Mouse (Mus musculus): Measurements from ENCODE around the gene Ubald2. TPM values are rescaled to one million over a fixed set of nuclear protein-coding genes. Genes with fewer than 3 reads are reported as not detected.
"Not testable (repeated sequence)": the region's sequence is repeated elsewhere in the genome, so short reads cannot be mapped to it uniquely, and the experiment has no call there.

The Ubald2 gene
- polyA plus RNA-seq, 1 experiment from 2014 or later = 81.9 TPM

GRCm38 (mm10) chr11:116459786-116460185 is 25.9 kb downstream of the Ubald2 start:
- DNase-seq (ENCODE audit: low spot score) = no peak

- DNase-seq (ENCODE audit: low spot score) = no peak
Observed at GRCm38 (mm10) chr11:116463338-116463737, 29.4 kb downstream of the Ubald2 start.

- DNase-seq (ENCODE audit: low spot score) = peak; percentile 79
Observed at GRCm38 (mm10) chr11:116463833-116464232, 29.9 kb downstream of the Ubald2 start.

- no peak for DNase-seq (ENCODE audit: low spot score)
Observed at GRCm38 (mm10) chr11:116466141-116466540, 32.2 kb downstream of the Ubald2 start, which contains the start of gene Qrich2. Qrich2 (minus strand) TSS chr11:116466241.

GRCm38 (mm10) chr11:116468338-116468737 is 34.4 kb downstream of the Ubald2 start:
- not testable (repeated sequence) for DNase-seq (ENCODE audit: low spot score)

- no peak for DNase-seq (ENCODE audit: low spot score)
Observed at GRCm38 (mm10) chr11:116470249-116470648, 36.4 kb downstream of the Ubald2 start.

GRCm38 (mm10) chr11:116470896-116471295 is 37.0 kb downstream of the Ubald2 start:
- no peak for DNase-seq (ENCODE audit: low spot score)

- no peak for DNase-seq (ENCODE audit: low spot score)
Observed at GRCm38 (mm10) chr11:116472275-116472674, 38.4 kb downstream of the Ubald2 start.

GRCm38 (mm10) chr11:116476041-116476440 is 42.1 kb downstream of the Ubald2 start:
- no peak for DNase-seq (ENCODE audit: low spot score)

GRCm38 (mm10) chr11:116476696-116477095 is 42.8 kb downstream of the Ubald2 start:
- DNase-seq (ENCODE audit: low spot score) = no peak

- DNase-seq (ENCODE audit: low spot score) = no peak
Observed at GRCm38 (mm10) chr11:116477160-116477759, 43.4 kb downstream of the Ubald2 start.

- DNase-seq (ENCODE audit: low spot score) = no peak
Observed at GRCm38 (mm10) chr11:116478978-116479377, 45.1 kb downstream of the Ubald2 start.

- DNase-seq (ENCODE audit: low spot score) = no peak
Observed at GRCm38 (mm10) chr11:116479832-116480231, 45.9 kb downstream of the Ubald2 start.

GRCm38 (mm10) chr11:116480975-116481374 is 47.1 kb downstream of the Ubald2 start:
- no peak for DNase-seq (ENCODE audit: low spot score)

- no peak for DNase-seq (ENCODE audit: low spot score)
Observed at GRCm38 (mm10) chr11:116481776-116482175, 47.9 kb downstream of the Ubald2 start.

- DNase-seq (ENCODE audit: low spot score) = no peak
Observed at GRCm38 (mm10) chr11:116484261-116484660, 50.4 kb downstream of the Ubald2 start.

GRCm38 (mm10) chr11:116488207-116488606 is 54.3 kb downstream of the Ubald2 start:
- DNase-seq (ENCODE audit: low spot score) = no peak

Other genes starting within 250 kb of the Ubald2 start
- gene Ten1, start 235.2 kb upstream of the Ubald2 start, polyA plus RNA-seq (2015; fragmentation: Nextera tagmentation; extraction: Ambion mirVana) = 127 and 134 TPM in 2 replicates
- 20.0 and 20.7 TPM in 2 replicates for gene Acox1, start 235.0 kb upstream of the Ubald2 start, polyA plus RNA-seq (2015; fragmentation: Nextera tagmentation; extraction: Ambion mirVana)
- gene Evpl, start 196.0 kb upstream of the Ubald2 start, polyA plus RNA-seq (2015; fragmentation: Nextera tagmentation; extraction: Ambion mirVana) = 1.5 and 2.0 TPM in 2 replicates
- 86.4 and 89.0 TPM in 2 replicates for gene Srp68, start 159.9 kb upstream of the Ubald2 start, polyA plus RNA-seq (2015; fragmentation: Nextera tagmentation; extraction: Ambion mirVana)
- 0.49 and 0.59 TPM in 2 replicates for gene Galr2, start 153.2 kb upstream of the Ubald2 start, polyA plus RNA-seq (2015; fragmentation: Nextera tagmentation; extraction: Ambion mirVana)
- gene Exoc7, start 126.9 kb upstream of the Ubald2 start, polyA plus RNA-seq (2015; fragmentation: Nextera tagmentation; extraction: Ambion mirVana) = 73.0 and 74.5 TPM in 2 replicates
- 1.3 and 1.5 TPM in 2 replicates for gene Foxj1, start 98.7 kb upstream of the Ubald2 start, polyA plus RNA-seq (2015; fragmentation: Nextera tagmentation; extraction: Ambion mirVana)
- 52.3 and 56.7 TPM in 2 replicates for gene Rnf157, start 21.1 kb upstream of the Ubald2 start, polyA plus RNA-seq (2015; fragmentation: Nextera tagmentation; extraction: Ambion mirVana)
- 0.05 and 0.35 TPM in 2 replicates for gene Qrich2, start 32.1 kb downstream of the Ubald2 start, polyA plus RNA-seq (2015; fragmentation: Nextera tagmentation; extraction: Ambion mirVana)
- gene Prpsap1, start 60.1 kb downstream of the Ubald2 start, polyA plus RNA-seq (2015; fragmentation: Nextera tagmentation; extraction: Ambion mirVana) = 90.9 and 96.6 TPM in 2 replicates
- 13.7 and 14.8 TPM in 2 replicates for gene Sphk1, start 96.8 kb downstream of the Ubald2 start, polyA plus RNA-seq (2015; fragmentation: Nextera tagmentation; extraction: Ambion mirVana)
- gene Ube2o, start 147.4 kb downstream of the Ubald2 start, polyA plus RNA-seq (2015; fragmentation: Nextera tagmentation; extraction: Ambion mirVana) = 6.4 and 6.8 TPM in 2 replicates
- gene Aanat, start 152.3 kb downstream of the Ubald2 start, polyA plus RNA-seq (2015; fragmentation: Nextera tagmentation; extraction: Ambion mirVana) = not detected in 2 replicates
- gene Rhbdf2, start 192.9 kb downstream of the Ubald2 start, polyA plus RNA-seq (2015; fragmentation: Nextera tagmentation; extraction: Ambion mirVana) = 8.8 and 11.2 TPM in 2 replicates
- gene Prcd, start 219.4 kb downstream of the Ubald2 start, polyA plus RNA-seq (2015; fragmentation: Nextera tagmentation; extraction: Ambion mirVana) = 0.27 and 0.57 TPM in 2 replicates
- gene Cygb, start 220.2 kb downstream of the Ubald2 start, polyA plus RNA-seq (2015; fragmentation: Nextera tagmentation; extraction: Ambion mirVana) = 7.9 and 8.1 TPM in 2 replicates

All from thymus, postnatal 0 days (tissue).